Mouse (Mus musculus) MEL (cell line): ENCODE measurements at regions not wholly inside any gene's neighbourhood (a gene's known extent, or its start where the extent isn't known, plus 50 kb on each side); places are given as distances from the start of the nearest gene placed in this dataset.

ENCODE experiments used
- DNase-seq: peaks from one replicate; pipeline ENCODE4 v3.0.0; 2011; ENCODE audit warnings: low read depth, low spot score
- H3K27ac ChIP-seq: 2 replicates; pipeline ENCODE4 v1.5.1; 2012; ENCODE audit warnings: low read depth, mild to moderate bottlenecking, control low read depth, low read length, moderate library complexity; ENCODE audit not compliant: control insufficient read depth
- H3K27me3 ChIP-seq, 2 experiments: fragments of 150-350 bp in 1 of 2; sonication (generic) in 1 of 2; 2 replicates each; pipeline ENCODE4 v1.6.1; 2012; ENCODE audit warnings: low read length in 2 of 2, mild to moderate bottlenecking in 2 of 2, improper control_type of control experiment in 1 of 2, moderate library complexity in 1 of 2; ENCODE audit not compliant: insufficient read depth in 2 of 2, control insufficient read depth in 1 of 2
- H3K36me3 ChIP-seq, 2 experiments: 2 replicates each; pipeline ENCODE4 v1.6.1; 2012 to 2014; ENCODE audit warnings: low read length in 2 of 2, improper control_type of control experiment in 1 of 2, inconsistent platforms in 1 of 2, mild to moderate bottlenecking in 1 of 2; ENCODE audit not compliant: insufficient read depth in 2 of 2, control insufficient read depth in 1 of 2
- H3K4me1 ChIP-seq, 2 experiments: fragments of 150-350 bp in 1 of 2; sonication (generic) in 1 of 2; 2 replicates each; pipeline ENCODE4 v1.6.1; 2012; ENCODE audit warnings: low read length in 2 of 2, improper control_type of control experiment in 1 of 2, mild to moderate bottlenecking in 1 of 2; ENCODE audit not compliant: insufficient read depth in 2 of 2, control insufficient read depth in 1 of 2
- H3K4me3 ChIP-seq, 2 experiments: fragments of 150-350 bp in 1 of 2; sonication (generic) in 1 of 2; 2 replicates each; pipeline ENCODE4 v1.5.1; 2012; ENCODE audit warnings: low read depth in 2 of 2, low read length in 2 of 2, mild to moderate bottlenecking in 2 of 2, moderate library complexity in 2 of 2, control low read depth in 1 of 2, improper control_type of control experiment in 1 of 2; ENCODE audit not compliant: control insufficient read depth in 1 of 2, insufficient read depth in 1 of 2
- H3K79me2 ChIP-seq: 2 replicates; pipeline ENCODE4 v1.6.1; 2012; ENCODE audit warnings: mild to moderate bottlenecking, low read length, moderate library complexity; ENCODE audit not compliant: control insufficient read depth, poor library complexity, insufficient read depth
- H3K9ac ChIP-seq: 2 replicates; pipeline ENCODE4 v1.6.1; 2012; ENCODE audit warnings: low read depth, mild to moderate bottlenecking, control low read depth, low read length, moderate library complexity; ENCODE audit not compliant: control insufficient read depth, poor library complexity, severe bottlenecking
- H3K9me3 ChIP-seq: fragments of 150-350 bp; sonication (generic); replicated peaks from 2 replicates; pipeline ENCODE4 v1.6.1; 2012; ENCODE audit warnings: mild to moderate bottlenecking, low read length, improper control_type of control experiment, moderate library complexity; ENCODE audit not compliant: insufficient read depth
- BHLHE40 ChIP-seq: IDR thresholded peaks from 2 replicates; pipeline ENCODE4 v1.6.1; 2012; ENCODE audit warnings: low read depth, mild to moderate bottlenecking, inconsistent platforms, low read length, improper control_type of control experiment, borderline replicate concordance
- CHD1 ChIP-seq: IDR thresholded peaks from 2 replicates; pipeline ENCODE4 v1.6.1; 2012; ENCODE audit warnings: low read depth, mild to moderate bottlenecking, inconsistent platforms, low read length, improper control_type of control experiment
- CTCF ChIP-seq, 3 experiments: IDR thresholded peaks in 2 of 3; conservative IDR thresholded peaks in 1 of 3; 2 replicates each; pipeline ENCODE4 v1.5.1; 2011 to 2012; ENCODE audit warnings: low read length in 3 of 3, low read depth in 2 of 3, mild to moderate bottlenecking in 2 of 3, improper control_type of control experiment in 1 of 3, inconsistent platforms in 1 of 3, mixed read lengths in 1 of 3, moderate library complexity in 1 of 3; ENCODE audit not compliant: control insufficient read depth in 1 of 3, insufficient read depth in 1 of 3, poor library complexity in 1 of 3, severe bottlenecking in 1 of 3
- E2F4 ChIP-seq: IDR thresholded peaks from 2 replicates; pipeline ENCODE4 v1.6.1; 2011; ENCODE audit warnings: low read depth, low read length, improper control_type of control experiment, borderline replicate concordance
- EP300 ChIP-seq, 2 experiments: IDR thresholded peaks; 2 replicates each; pipeline ENCODE4 v1.6.1; 2011; ENCODE audit warnings: improper control_type of control experiment in 2 of 2, low read length in 2 of 2, low read depth in 1 of 2, mild to moderate bottlenecking in 1 of 2
- ETS1 ChIP-seq: IDR thresholded peaks from 2 replicates; pipeline ENCODE4 v1.6.1; 2012; ENCODE audit warnings: low read depth, mild to moderate bottlenecking, inconsistent platforms, low read length, improper control_type of control experiment, moderate library complexity
- GABPA ChIP-seq: IDR thresholded peaks from 2 replicates; pipeline ENCODE4 v1.6.1; 2012; ENCODE audit warnings: low read depth, mild to moderate bottlenecking, inconsistent platforms, low read length, improper control_type of control experiment, moderate library complexity
- HCFC1 ChIP-seq: IDR thresholded peaks from 2 replicates; pipeline ENCODE4 v1.6.1; 2012; ENCODE audit warnings: low read depth, mild to moderate bottlenecking, inconsistent platforms, low read length, improper control_type of control experiment, moderate library complexity
- KAT2A ChIP-seq: conservative IDR thresholded peaks from 2 replicates; pipeline ENCODE4 v1.6.1; 2012; ENCODE audit warnings: low read depth, low read length, improper control_type of control experiment, inconsistent platforms
- MAFK ChIP-seq: IDR thresholded peaks from 2 replicates; pipeline ENCODE4 v1.6.1; 2011; ENCODE audit warnings: low read depth, mild to moderate bottlenecking, low read length, improper control_type of control experiment, borderline replicate concordance
- MAX ChIP-seq: IDR thresholded peaks from 2 replicates; pipeline ENCODE4 v1.6.1; 2011; ENCODE audit warnings: low read length, improper control_type of control experiment
- MAZ ChIP-seq: IDR thresholded peaks from 2 replicates; pipeline ENCODE4 v1.6.1; 2012; ENCODE audit warnings: low read depth, mild to moderate bottlenecking, inconsistent platforms, low read length, improper control_type of control experiment
- MXI1 ChIP-seq: IDR thresholded peaks from 2 replicates; pipeline ENCODE4 v1.6.1; 2011; ENCODE audit warnings: mild to moderate bottlenecking, low read depth, low read length, improper control_type of control experiment
- MYC ChIP-seq: IDR thresholded peaks from 2 replicates; pipeline ENCODE4 v1.6.1; 2011; ENCODE audit warnings: low read depth, mild to moderate bottlenecking, low read length, improper control_type of control experiment, moderate library complexity
- NELFE ChIP-seq: IDR thresholded peaks from 2 replicates; pipeline ENCODE4 v1.6.1; 2011; ENCODE audit warnings: low read depth, low read length, improper control_type of control experiment
- NRF1 ChIP-seq: IDR thresholded peaks from 2 replicates; pipeline ENCODE4 v1.6.1; 2014; ENCODE audit warnings: low read depth, mild to moderate bottlenecking, inconsistent platforms, low read length, improper control_type of control experiment, moderate library complexity; ENCODE audit not compliant: poor library complexity, insufficient read depth, severe bottlenecking
- POLR2A ChIP-seq, 2 experiments: IDR thresholded peaks; 2 replicates each; pipeline ENCODE4 v1.6.1; 2011 to 2012; ENCODE audit warnings: low read length in 2 of 2, mild to moderate bottlenecking in 2 of 2, control low read depth in 1 of 2, improper control_type of control experiment in 1 of 2, low read depth in 1 of 2, moderate library complexity in 1 of 2; ENCODE audit not compliant: control insufficient read depth in 1 of 2, insufficient read depth in 1 of 2, poor library complexity in 1 of 2
- POLR2AphosphoS2 ChIP-seq: IDR thresholded peaks from 2 replicates; pipeline ENCODE4 v1.6.1; 2011; ENCODE audit warnings: low read length, improper control_type of control experiment
- POLR2AphosphoS5 ChIP-seq: IDR thresholded peaks from 2 replicates; pipeline ENCODE4 v1.6.1; 2012; ENCODE audit warnings: low read depth, borderline replicate concordance, mild to moderate bottlenecking, inconsistent platforms, low read length, moderate library complexity, mixed read lengths
- RAD21 ChIP-seq: IDR thresholded peaks from 2 replicates; pipeline ENCODE4 v1.6.1; 2011; ENCODE audit warnings: mild to moderate bottlenecking, low read depth, low read length, improper control_type of control experiment
- SMC3 ChIP-seq: IDR thresholded peaks from 2 replicates; pipeline ENCODE4 v1.6.1; 2011; ENCODE audit warnings: low read depth, low read length, improper control_type of control experiment
- TAL1 ChIP-seq: IDR thresholded peaks from 2 replicates; pipeline ENCODE4 v1.6.1; 2012; ENCODE audit warnings: mild to moderate bottlenecking, inconsistent platforms, low read length, moderate library complexity, mixed read lengths
- TCF12 ChIP-seq: IDR thresholded peaks from 2 replicates; pipeline ENCODE4 v1.6.1; 2014; ENCODE audit warnings: low read depth, mild to moderate bottlenecking, inconsistent platforms, low read length, improper control_type of control experiment, moderate library complexity
- ZC3H11A ChIP-seq: IDR thresholded peaks from 2 replicates; pipeline ENCODE4 v1.6.1; 2012; ENCODE audit warnings: low read depth, mild to moderate bottlenecking, inconsistent platforms, low read length, improper control_type of control experiment
- ZKSCAN1 ChIP-seq: IDR thresholded peaks from 2 replicates; pipeline ENCODE4 v1.6.1; 2012; ENCODE audit warnings: low read depth, mild to moderate bottlenecking, inconsistent platforms, low read length, improper control_type of control experiment, moderate library complexity

GRCm38 (mm10) chr13:44260039-44260438, 469.2 kb upstream of the Jarid2 start:
- Histone ChIP-seq H3K9me3 (no peaks in the 10 kb centered on the region), H3K36me3 (no peaks in the 10 kb centered on the region)
- no peak for TF ChIP-seq ZC3H11A
- no peak for TF ChIP-seq RAD21
- no peak for TF ChIP-seq MAX
- TF ChIP-seq MXI1: no peak
- no peak for TF ChIP-seq MYC
- no peak for TF ChIP-seq EP300 (IDR thresholded peaks at IDR 0.05; ENCODE audit: low read depth in 1 of 2, low read length in 2 of 2)
- TF ChIP-seq E2F4: no peak
- TF ChIP-seq POLR2AphosphoS5: no peak
- TF ChIP-seq BHLHE40: no peak
- no peak for TF ChIP-seq HCFC1
- no peak for TF ChIP-seq TAL1
- TF ChIP-seq POLR2AphosphoS2: no peak
- TF ChIP-seq KAT2A: no peak
- TF ChIP-seq SMC3: no peak
- no peak for TF ChIP-seq POLR2A (IDR thresholded peaks at IDR 0.05; ENCODE audit: control insufficient read depth in 1 of 2, insufficient read depth in 1 of 2, low read depth in 1 of 2, low read length in 2 of 2, poor library complexity in 1 of 2)
- no peak for TF ChIP-seq ZKSCAN1
- TF ChIP-seq, all 39 proteins: peak for 0
- H3K4me1 ChIP-seq: no peaks in the 10 kb centered on the region
- no peak for DNase-seq
- H3K4me3 ChIP-seq: no peak overlapping the region
- H3K27me3 ChIP-seq: no peaks in the 10 kb centered on the region; a peak in 1 of 4 replicates
- H3K79me2 ChIP-seq: no peaks in the 10 kb centered on the region
- no peak overlapping the region for H3K27ac ChIP-seq
- H3K9ac ChIP-seq: no peak overlapping the region

GRCm38 (mm10) chr13:44260637-44261333, 468.5 kb upstream of the Jarid2 start:
- no peak for DNase-seq
- no peaks in the 10 kb centered on the region for H3K4me1 ChIP-seq
- H3K36me3 ChIP-seq: no peaks in the 10 kb centered on the region
- no peak overlapping the region for H3K4me3 ChIP-seq
- H3K27ac ChIP-seq: no peak overlapping the region
- no peaks in the 10 kb centered on the region; a peak in 1 of 4 replicates for H3K27me3 ChIP-seq
- H3K9me3 ChIP-seq: no peaks in the 10 kb centered on the region
- TF ChIP-seq KAT2A (no peak), GABPA (no peak), TCF12 (no peak), NRF1 (no peak), ETS1 (no peak), EP300 (IDR thresholded peaks at IDR 0.05; ENCODE audit: low read depth in 1 of 2, low read length in 2 of 2) (no peak), SMC3 (no peak), MAFK (no peak), NELFE (no peak), CHD1 (no peak), CTCF (IDR thresholded peaks at IDR 0.05 in 2 of 3, conservative IDR thresholded peaks at IDR 0.05 in 1 of 3; ENCODE audit: control insufficient read depth in 1 of 3, insufficient read depth in 1 of 3, low read depth in 2 of 3, low read length in 3 of 3, poor library complexity in 1 of 3, severe bottlenecking in 1 of 3) (no peak), MAZ (no peak)
- TF ChIP-seq, all 39 proteins: peak for 0
- no peaks in the 10 kb centered on the region for H3K79me2 ChIP-seq
- no peak overlapping the region for H3K9ac ChIP-seq
